Mouse (Mus musculus) lung, embryonic 14.5 days (tissue): Measurements from ENCODE around the gene Zfp335. TPM values are rescaled to one million over a fixed set of nuclear protein-coding genes. Genes with fewer than 3 reads are reported as not detected.
A peak's percentile ranks its signal among the peaks of the same experiment; 100 is the strongest.
"Not testable (repeated sequence)": the region's sequence is repeated elsewhere in the genome, so short reads cannot be mapped to it uniquely, and the experiment has no call there.

Source experiments
- ATAC-seq: fragments of 200-750 bp; cut with Nextera tagmentation; 2 replicates; pipeline ENCODE4 v1.8.0; 2017; ENCODE audit warnings: mild to moderate bottlenecking, moderate TSS enrichment, moderate library complexity; ENCODE audit not compliant: insufficient read depth
- DNase-seq: peaks from one replicate; pipeline ENCODE4 v3.0.0-alpha.2; 2015
- H3K27ac ChIP-seq: fragments of 300-500 bp; sonication (generic); 2 replicates; pipeline ENCODE4 v1.5.1; 2014; ENCODE audit warnings: low read depth, mild to moderate bottlenecking, moderate library complexity
- H3K27me3 ChIP-seq: fragments of 300-500 bp; sonication (generic); 2 replicates; pipeline ENCODE4 v1.6.1; 2014; ENCODE audit warnings: low read length, control low read depth; ENCODE audit not compliant: insufficient read depth
- H3K36me3 ChIP-seq: fragments of 300-500 bp; sonication (generic); 2 replicates; pipeline ENCODE4 v1.6.1; 2014; ENCODE audit warnings: control low read depth; ENCODE audit not compliant: insufficient read depth
- H3K4me1 ChIP-seq: fragments of 300-500 bp; sonication (generic); 2 replicates; pipeline ENCODE4 v1.6.1; 2014; ENCODE audit warnings: antibody characterized with exemption, control low read depth; ENCODE audit not compliant: insufficient read depth
- H3K4me2 ChIP-seq: fragments of 300-500 bp; sonication (generic); 2 replicates; pipeline ENCODE4 v1.6.1; 2014; ENCODE audit warnings: mild to moderate bottlenecking
- H3K4me3 ChIP-seq: fragments of 300-500 bp; sonication (generic); 2 replicates; pipeline ENCODE4 v1.5.1; 2014; ENCODE audit warnings: low read depth, low read length
- H3K9ac ChIP-seq: fragments of 300-500 bp; sonication (generic); 2 replicates; pipeline ENCODE4 v1.6.1; 2014
- H3K9me3 ChIP-seq: fragments of 300-500 bp; sonication (generic); 2 replicates; pipeline ENCODE4 v1.6.1; 2016; ENCODE audit warnings: low read depth, low read length, control low read depth
- CTCF ChIP-seq: IDR thresholded peaks from 2 replicates; pipeline ENCODE4 v1.5.1; 2016; ENCODE audit warnings: antibody characterized with exemption, low read depth
- WGBS: fragments of 180-500 bp; shearing (Covaris S2); extraction: QIAGEN DNeasy Blood & Tissue Kit; methylation state at CpG from one replicate; pipeline ENCODE4 v1.1.7; 2014; 5-methylcytosine and 5-hydroxymethylcytosine counted together
- polyA plus RNA-seq: library from polyadenylated mRNA; unstranded; fragments of >200 nt; fragmentation: Nextera tagmentation; extraction: Ambion mirVana; gene quantifications from 2 replicates; pipeline ENCODE4 v1.2.1, GENCODE M21; 2014

Zfp335 gene
- polyA plus RNA-seq, 1 experiment from 2014 or later: 15.8 TPM

GRCm38 (mm10) chr2:164888996-164889395 is 22.6 kb downstream of the Zfp335 start:
- TF ChIP-seq CTCF: no peak
- no peak overlapping the region for H3K4me2 ChIP-seq
- no peak overlapping the region for H3K4me3 ChIP-seq
- no peaks in the 10 kb centered on the region for H3K9me3 ChIP-seq
- 69% methylated on average over 12 of the region's 12 CpGs for WGBS
- no peak overlapping the region for H3K27ac ChIP-seq
- H3K27me3 ChIP-seq: no peaks in the 10 kb centered on the region
- no peak for DNase-seq
- ATAC-seq: no peak
- no peaks in the 10 kb centered on the region for H3K4me1 ChIP-seq
- peaks cover 97% of the 10 kb centered on the region for H3K36me3 ChIP-seq
- H3K9ac ChIP-seq: no peak overlapping the region

- no peaks in the 10 kb centered on the region for H3K27me3 ChIP-seq
- no peaks in the 10 kb centered on the region for H3K9me3 ChIP-seq
- no peak overlapping the region for H3K4me2 ChIP-seq
- H3K36me3 ChIP-seq: peaks cover 89% of the 10 kb centered on the region
- 92% methylated on average over 10 of the region's 10 CpGs for WGBS
- H3K27ac ChIP-seq: no peak overlapping the region; the same call in 1 of the 2 replicates
- no peaks in the 10 kb centered on the region for H3K4me1 ChIP-seq
- DNase-seq (no peak), ATAC-seq (no peak)
- no peak for TF ChIP-seq CTCF
- no peak overlapping the region for H3K9ac ChIP-seq
- no peak overlapping the region for H3K4me3 ChIP-seq
These were observed 24.9 kb downstream of the Zfp335 start for GRCm38 (mm10) chr2:164886617-164887016.

- TF ChIP-seq CTCF: no peak
- DNase-seq (peak; percentile 93), ATAC-seq (peak; percentile 68; the same call in 1 of the 2 replicates)
- H3K9ac ChIP-seq: no peak overlapping the region
- no peak overlapping the region for H3K4me2 ChIP-seq
- no peaks in the 10 kb centered on the region for H3K27me3 ChIP-seq
- 41% methylated on average over 7 of the region's 7 CpGs for WGBS
- peaks cover 81% of the 10 kb centered on the region for H3K36me3 ChIP-seq
- H3K27ac ChIP-seq: peak overlapping the region; percentile 58; the same call in 1 of the 2 replicates
- no peaks in the 10 kb centered on the region for H3K4me1 ChIP-seq
- no peak overlapping the region for H3K4me3 ChIP-seq
- no peaks in the 10 kb centered on the region for H3K9me3 ChIP-seq
These were observed 25.8 kb downstream of the Zfp335 start for GRCm38 (mm10) chr2:164885788-164886187.

- H3K9me3 ChIP-seq: no peaks in the 10 kb centered on the region
- H3K9ac ChIP-seq: no peak overlapping the region
- ATAC-seq (no peak), DNase-seq (no peak)
- H3K36me3 ChIP-seq: peaks cover 49% of the 10 kb centered on the region
- 75% methylated on average over 9 of the region's 9 CpGs for WGBS
- no peak for TF ChIP-seq CTCF
- no peak overlapping the region for H3K27ac ChIP-seq
- H3K4me1 ChIP-seq: peaks cover 9% of the 10 kb centered on the region
- no peak overlapping the region for H3K4me2 ChIP-seq
- no peak overlapping the region for H3K4me3 ChIP-seq
- no peaks in the 10 kb centered on the region for H3K27me3 ChIP-seq
These were observed 28.9 kb downstream of the Zfp335 start for GRCm38 (mm10) chr2:164882619-164883018.

- Histone ChIP-seq H3K4me2 (peak overlapping the region; percentile 90), H3K9me3 (no peaks in the 10 kb centered on the region), H3K36me3 (peaks cover 29% of the 10 kb centered on the region), H3K27ac (peak overlapping the region; percentile 100), H3K4me3 (peak overlapping the region; percentile 94), H3K4me1 (peaks cover 9% of the 10 kb centered on the region), H3K9ac (peak overlapping the region; percentile 100), H3K27me3 (no peaks in the 10 kb centered on the region)
- no peak for TF ChIP-seq CTCF
- under 1% methylated on average over 56 of the region's 72 CpGs for WGBS
- ATAC-seq (peak; percentile 85), DNase-seq (peak; percentile 98)
These were observed 31.8 kb downstream of the Zfp335 start for GRCm38 (mm10) chr2:164879568-164880277.

- under 1% methylated on average over 40 of the region's 40 CpGs for WGBS
- peak within 1 kb of the TSS; percentile 94 for H3K4me3 ChIP-seq
- H3K36me3 ChIP-seq: peaks cover 26% of the 10 kb centered on the region
- no peak for TF ChIP-seq CTCF
- DNase-seq (peak; percentile 95), ATAC-seq (peak; percentile 82)
- H3K4me2 ChIP-seq: peak within 1 kb of the TSS; percentile 90
- H3K9me3 ChIP-seq: no peaks in the 10 kb centered on the region
- H3K27me3 ChIP-seq: no peaks in the 10 kb centered on the region
- peak within 1 kb of the TSS; percentile 100 for H3K9ac ChIP-seq
- H3K4me1 ChIP-seq: peaks cover 9% of the 10 kb centered on the region
- H3K27ac ChIP-seq: peak within 1 kb of the TSS; percentile 100
These were observed 32.4 kb downstream of the Zfp335 start, which contains the start of gene Pcif1 for GRCm38 (mm10) chr2:164879228-164879567. Gene Pcif1 (plus strand): TSS chr2:164879304.

- H3K4me3 ChIP-seq: peak overlapping the region; percentile 94
- peak; percentile 73 for DNase-seq
- H3K36me3 ChIP-seq: peaks cover 20% of the 10 kb centered on the region
- H3K4me1 ChIP-seq: peaks cover 9% of the 10 kb centered on the region
- H3K4me2 ChIP-seq: peak overlapping the region; percentile 90
- WGBS: 2% methylated on average over 28 of the region's 28 CpGs
- peak; percentile 56 for ATAC-seq
- H3K27me3 ChIP-seq: no peaks in the 10 kb centered on the region
- peak; percentile 13; the same call in 1 of the 2 replicates for TF ChIP-seq CTCF
- H3K9me3 ChIP-seq: no peaks in the 10 kb centered on the region
- H3K9ac ChIP-seq: peak overlapping the region; percentile 100
- H3K27ac ChIP-seq: peak overlapping the region; percentile 100
These were observed 32.9 kb downstream of the Zfp335 start for GRCm38 (mm10) chr2:164878509-164879227.

GRCm38 (mm10) chr2:164877376-164878215 is 34.0 kb downstream of the Zfp335 start:
- not testable (repeated sequence) for H3K27me3 ChIP-seq, H3K4me1 ChIP-seq, ATAC-seq, H3K36me3 ChIP-seq, H3K9me3 ChIP-seq, H3K9ac ChIP-seq, DNase-seq
- H3K4me3 ChIP-seq: peak overlapping the region; percentile 94
- peak overlapping the region; percentile 20; the same call in 1 of the 2 replicates for H3K27ac ChIP-seq
- WGBS: 67% methylated on average over 11 of the region's 11 CpGs
- peak overlapping the region; percentile 90 for H3K4me2 ChIP-seq
